Mouse (Mus musculus): Measurements from ENCODE around the gene Krtap4-6. TPM values are rescaled to one million over a fixed set of nuclear protein-coding genes. Genes with fewer than 3 reads are reported as not detected.

Krtap4-6 gene
- total RNA-seq, 2 experiments from 2014 or later, result not detected

Other genes with a start within 250 kb of the Krtap4-6 start
- gene Krt12, start 243.7 kb downstream of the Krtap4-6 start, total RNA-seq (2021), result 1 to 10 TPM; 1.2 to 1.7 TPM
- not detected for gene Krt20, start 227.8 kb downstream of the Krtap4-6 start, total RNA-seq (2021)
- not detected for gene Krt23, start 172.8 kb downstream of the Krtap4-6 start, total RNA-seq (2021)
- gene Krt39, start 144.6 kb downstream of the Krtap4-6 start, total RNA-seq (2021), result not detected
- not detected for gene Krt40, start 122.8 kb downstream of the Krtap4-6 start, total RNA-seq (2021)
- gene Krtap3-3, start 115.1 kb downstream of the Krtap4-6 start, total RNA-seq (2021), result not detected
- gene Krtap3-2, start 109.1 kb downstream of the Krtap4-6 start, total RNA-seq (2021), result not detected
- not detected for gene Gm11939, start 106.5 kb downstream of the Krtap4-6 start, total RNA-seq (2021)
- not detected for gene Krtap3-1, start 99.3 kb downstream of the Krtap4-6 start, total RNA-seq (2021)
- gene Krtap1-5, start 84.9 kb downstream of the Krtap4-6 start, total RNA-seq (2021), result not detected
- not detected for gene Krtap1-4, start 82.3 kb downstream of the Krtap4-6 start, total RNA-seq (2021)
- not detected for gene Krtap1-3, start 74.6 kb downstream of the Krtap4-6 start, total RNA-seq (2021)
- gene Krtap9-3, start 67.9 kb downstream of the Krtap4-6 start, total RNA-seq (2021), result not detected
- gene Gm11938, start 62.7 kb downstream of the Krtap4-6 start, total RNA-seq (2021), result not detected
- not detected for gene Gm11937, start 55.8 kb downstream of the Krtap4-6 start, total RNA-seq (2021)
- not detected for gene Krtap2-4, start 51.1 kb downstream of the Krtap4-6 start, total RNA-seq (2021)
- not detected for gene Gm11562, start 45.5 kb downstream of the Krtap4-6 start, total RNA-seq (2021)
- gene Krtap4-1, start 37.7 kb downstream of the Krtap4-6 start, total RNA-seq (2021), result not detected
- not detected for gene Krtap4-2, start 30.9 kb downstream of the Krtap4-6 start, total RNA-seq (2021)
- not detected for gene Krtap4-7, start 21.9 kb downstream of the Krtap4-6 start, total RNA-seq (2021)
- not detected for gene Gm11555, start 15.7 kb downstream of the Krtap4-6 start, total RNA-seq (2021)
- gene Gm11563, start 7.0 kb downstream of the Krtap4-6 start, total RNA-seq (2021), result not detected
- not detected for gene Gm14190, start 24.8 kb upstream of the Krtap4-6 start, total RNA-seq (2021)
- not detected for gene Gm14180, start 68.3 kb upstream of the Krtap4-6 start, total RNA-seq (2021)
- not detected for gene Gm11595, start 107.0 kb upstream of the Krtap4-6 start, total RNA-seq (2021)
- gene Krtap4-8, start 114.7 kb upstream of the Krtap4-6 start, total RNA-seq (2021), result not detected
- gene Krtap4-9, start 119.2 kb upstream of the Krtap4-6 start, total RNA-seq (2021), result not detected
- not detected for gene Gm11596, start 127.5 kb upstream of the Krtap4-6 start, total RNA-seq (2021)
- not detected for gene Gm11569, start 133.0 kb upstream of the Krtap4-6 start, total RNA-seq (2021)
- gene Gm11554, start 138.5 kb upstream of the Krtap4-6 start, total RNA-seq (2021), result not detected
- gene Krtap4-13, start 143.9 kb upstream of the Krtap4-6 start, total RNA-seq (2021), result not detected
- not detected for gene Gm11564, start 149.7 kb upstream of the Krtap4-6 start, total RNA-seq (2021)
- not detected for gene 2300003K06Rik, start 172.1 kb upstream of the Krtap4-6 start, total RNA-seq (2021)
- gene Krtap4-16, start 185.6 kb upstream of the Krtap4-6 start, total RNA-seq (2021), result not detected
- gene Gm11568, start 192.0 kb upstream of the Krtap4-6 start, total RNA-seq (2021), result not detected
- not detected for gene Gm11559, start 198.5 kb upstream of the Krtap4-6 start, total RNA-seq (2021)
- not detected for gene Krtap9-1, start 207.4 kb upstream of the Krtap4-6 start, total RNA-seq (2021)
- gene Gm11567, start 213.2 kb upstream of the Krtap4-6 start, total RNA-seq (2021), result not detected
- gene Krtap31-1, start 242.0 kb upstream of the Krtap4-6 start, total RNA-seq (2021), result not detected
- not detected for gene Gm11565, start 248.8 kb upstream of the Krtap4-6 start, total RNA-seq (2021)

Data from left cerebral cortex, postnatal 4 days (tissue).